Comparison of ENCODE assay signal across 35 mouse cellular contexts in genomic region chr19:33159192-33159591, GRCm38 (mm10).
"Had no signal": no experiment of that assay in that cellular context is flagged by ENCODE, and none has a peak within 500 bp of the region (broad histone marks: within the 10 kb centered on the region; RNA-seq: fewer than 3 reads in every experiment).

No protein-coding gene starts in this region.

- H3K36me3 ChIP-seq: heart, embryonic 12.5 days; heart, embryonic 13.5 days; heart, embryonic 15.5 days; hindbrain, embryonic 10.5 days; hindbrain, embryonic 12.5 days; hindbrain, embryonic 13.5 days; hindbrain, embryonic 15.5 days; intestine, embryonic 15.5 days; kidney, embryonic 15.5 days had no signal

- H3K9ac ChIP-seq: heart, embryonic 12.5 days; heart, embryonic 13.5 days; heart, embryonic 15.5 days; hindbrain, embryonic 12.5 days; hindbrain, embryonic 13.5 days; hindbrain, embryonic 14.5 days; hindbrain, embryonic 15.5 days; intestine, embryonic 15.5 days; kidney, embryonic 15.5 days had no signal

- H3K9me3 ChIP-seq: heart, embryonic 13.5 days; heart, embryonic 15.5 days; hindbrain, embryonic 10.5 days; hindbrain, embryonic 12.5 days; hindbrain, embryonic 13.5 days; hindbrain, embryonic 15.5 days; intestine, embryonic 15.5 days; kidney, embryonic 15.5 days had no signal

- H3K4me2 ChIP-seq: heart, embryonic 11.5 days; heart, embryonic 12.5 days; heart, embryonic 13.5 days; heart, embryonic 15.5 days; hindbrain, embryonic 12.5 days; hindbrain, embryonic 13.5 days; hindbrain, embryonic 14.5 days; hindbrain, embryonic 15.5 days; intestine, embryonic 15.5 days; kidney, embryonic 15.5 days had no signal

- H3K27ac ChIP-seq: heart, embryonic 13.5 days; heart, embryonic 15.5 days; hindbrain, embryonic 10.5 days; hindbrain, embryonic 12.5 days; hindbrain, embryonic 13.5 days; hindbrain, embryonic 14.5 days; hindbrain, embryonic 15.5 days; hindbrain, postnatal 0 days; intestine, embryonic 15.5 days; kidney, embryonic 15.5 days; kidney, postnatal 0 days; layer of hippocampus, adult 2 months; left cerebral cortex, adult 2 months had no signal

- H3K27me3 ChIP-seq: heart, embryonic 12.5 days; heart, embryonic 13.5 days; heart, embryonic 15.5 days; hindbrain, embryonic 12.5 days; hindbrain, embryonic 13.5 days; hindbrain, embryonic 15.5 days; intestine, embryonic 15.5 days; kidney, embryonic 15.5 days had no signal

- H3K4me1 ChIP-seq: heart, embryonic 12.5 days; heart, embryonic 13.5 days; heart, embryonic 15.5 days; hindbrain, embryonic 10.5 days; hindbrain, embryonic 12.5 days; hindbrain, embryonic 13.5 days; hindbrain, embryonic 15.5 days; intestine, embryonic 15.5 days; kidney, embryonic 15.5 days had no signal

- DNase-seq: heart, postnatal 10 days; heart, postnatal 14 days; heart, postnatal 36 days; heart, postnatal 4 days; kidney, adult 11 months; kidney, adult 18-20 months; kidney, adult 2 months; kidney, adult 8-10 months; kidney, adult 9 months; kidney, postnatal 10 days; kidney, postnatal 14 days; kidney, postnatal 25 days; kidney, postnatal 36 days; kidney, postnatal 4 days; layer of hippocampus, adult 9-11 months; layer of hippocampus, postnatal 36 days had no signal

- H3K4me3 ChIP-seq: heart, embryonic 12.5 days; heart, embryonic 13.5 days; heart, embryonic 15.5 days; hindbrain, embryonic 10.5 days; hindbrain, embryonic 12.5 days; hindbrain, embryonic 13.5 days; hindbrain, embryonic 15.5 days; intestine, embryonic 15.5 days; kidney, embryonic 15.5 days; layer of hippocampus, adult 2 months; left cerebral cortex, adult 2 months had no signal

- ATAC-seq: hindbrain, embryonic 16.5 days; hindbrain, postnatal 0 days; inflammation-experienced regulatory T-cells, adult 6 months; intestine, embryonic 15.5 days; intestine, embryonic 16.5 days; intestine, postnatal 0 days had no signal
